Mouse (Mus musculus) large intestine, adult 2 months (tissue): ENCODE measurements at regions not wholly inside any gene's neighbourhood (a gene's known extent, or its start where the extent isn't known, plus 50 kb on each side); places are given as distances from the start of the nearest gene placed in this dataset.
"Not testable (repeated sequence)": the region's sequence is repeated elsewhere in the genome, so short reads cannot be mapped to it uniquely, and the experiment has no call there.

Experiments
- DNase-seq: peaks from one replicate; pipeline ENCODE4 v3.0.0-alpha.2; 2012; ENCODE audit warnings: low read depth, low spot score
- WGBS: fragments of 180-500 bp; shearing (Covaris S2); methylation state at CpG from one replicate; pipeline ENCODE4 v1.1.7; 2018; 5-methylcytosine and 5-hydroxymethylcytosine counted together

GRCm38 (mm10) chr7:73614840-73615555 is 73.4 kb upstream of the Chd2 start:
- DNase-seq: no peak
- 68% methylated on average over 8 of the region's 8 CpGs for WGBS

- DNase-seq: no peak
- 82% methylated on average over 4 of the region's 4 CpGs for WGBS
Measured at GRCm38 (mm10) chr7:73614341-73614740, 72.7 kb upstream of the Chd2 start.

GRCm38 (mm10) chr7:73612752-73613092 is 71.1 kb upstream of the Chd2 start:
- WGBS: 56% methylated on average over 3 of the region's 3 CpGs
- DNase-seq: no peak

DNA sequence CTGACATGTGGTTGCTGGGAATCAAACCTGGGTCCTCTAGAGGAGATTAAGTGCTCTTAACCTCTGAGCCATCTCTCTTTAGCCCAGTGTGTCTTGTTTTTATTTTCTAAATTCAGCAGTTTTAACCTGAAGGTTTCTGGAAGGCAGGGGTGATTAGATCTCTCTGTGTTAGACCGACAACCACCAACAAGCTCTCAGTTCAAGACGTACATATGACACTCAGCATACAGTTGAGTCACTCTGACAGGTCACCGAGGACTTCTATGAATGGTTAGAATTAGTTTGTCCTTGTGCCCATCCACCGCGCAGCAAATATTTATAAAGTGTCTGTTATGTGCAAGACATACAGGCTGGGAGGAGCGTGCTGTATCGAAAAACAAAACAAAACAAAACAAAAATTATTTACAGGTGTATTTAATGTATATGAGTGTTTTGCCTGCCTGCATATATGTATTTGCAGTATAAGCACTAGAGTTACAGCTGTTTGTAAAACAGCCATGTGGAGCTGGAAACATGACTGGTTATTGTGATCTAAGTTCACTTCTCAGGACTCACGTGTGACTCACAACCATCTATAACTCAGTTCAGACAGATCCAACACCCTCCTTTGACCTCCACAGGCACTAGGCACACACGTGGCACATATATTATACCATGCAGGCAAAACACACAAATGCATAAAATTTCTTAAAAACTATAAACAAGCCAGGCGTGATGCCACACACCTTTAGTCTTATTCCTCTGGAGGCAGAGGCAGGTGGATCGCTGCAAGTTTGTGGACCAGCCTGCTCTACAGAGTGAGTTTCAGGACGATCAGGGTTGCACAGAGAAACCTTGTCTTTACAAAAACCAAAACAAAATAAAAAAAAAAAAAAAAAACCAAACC is 70.5 kb upstream of the Chd2 start:
- WGBS: 78% methylated on average over 12 of the region's 12 CpGs
- DNase-seq: no peak

DNA sequence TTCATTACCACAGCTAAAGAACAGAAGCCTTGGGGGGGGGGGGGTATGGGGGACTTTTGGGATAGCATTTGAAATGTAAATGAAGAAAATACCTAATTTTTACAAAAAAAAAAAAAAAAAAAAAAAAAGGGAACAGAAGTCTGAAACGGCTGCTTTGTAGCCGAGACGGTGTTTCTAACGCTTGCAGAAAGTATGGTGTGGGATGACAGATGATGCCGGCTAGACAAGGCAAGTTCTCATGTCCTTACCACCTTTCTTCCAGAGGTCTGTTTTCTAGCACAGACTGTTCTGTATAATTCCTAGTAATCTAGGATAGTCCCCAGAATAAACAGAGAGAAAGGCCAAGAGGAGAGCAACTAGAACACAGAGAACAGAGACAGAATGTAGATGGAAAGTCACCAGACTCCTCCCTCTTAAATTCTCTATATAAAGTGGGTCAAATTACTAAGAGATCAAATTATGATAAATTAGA is 67.2 kb upstream of the Chd2 start:
- no peak for DNase-seq
- WGBS: 33% methylated on average over 5 of the region's 5 CpGs

GRCm38 (mm10) chr7:73608070-73608803 is 66.6 kb upstream of the Chd2 start:
- WGBS: 4% methylated on average over 8 of the region's 8 CpGs
- DNase-seq: no peak

DNA sequence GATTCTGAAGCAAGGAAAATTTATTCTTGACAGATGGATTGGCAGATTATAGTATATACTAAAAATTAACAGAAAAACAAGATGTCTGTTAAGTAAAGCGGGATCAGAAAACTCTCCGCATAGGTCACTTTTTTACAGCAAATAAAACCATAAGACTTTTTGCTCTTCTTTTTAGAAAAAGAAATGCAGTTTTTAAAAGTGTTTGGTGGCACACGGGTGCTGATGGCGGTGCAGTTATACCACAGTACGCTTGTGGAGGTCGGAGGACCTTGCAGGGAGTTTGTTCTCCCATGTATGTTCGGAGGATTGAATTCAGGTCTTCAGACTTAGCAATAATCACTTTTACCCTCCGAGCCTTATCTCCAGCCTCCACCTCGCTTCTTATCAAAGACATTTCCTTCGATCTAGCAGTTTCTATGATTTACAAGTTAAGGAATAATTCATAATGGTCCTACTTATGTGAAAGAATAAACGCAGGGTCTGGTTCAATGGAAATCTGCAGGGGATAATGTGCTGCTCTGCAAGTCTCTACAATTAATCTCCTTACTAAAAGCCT is 65.9 kb upstream of the Chd2 start:
- WGBS: 2% methylated on average over 11 of the region's 11 CpGs
- DNase-seq: no peak

DNA sequence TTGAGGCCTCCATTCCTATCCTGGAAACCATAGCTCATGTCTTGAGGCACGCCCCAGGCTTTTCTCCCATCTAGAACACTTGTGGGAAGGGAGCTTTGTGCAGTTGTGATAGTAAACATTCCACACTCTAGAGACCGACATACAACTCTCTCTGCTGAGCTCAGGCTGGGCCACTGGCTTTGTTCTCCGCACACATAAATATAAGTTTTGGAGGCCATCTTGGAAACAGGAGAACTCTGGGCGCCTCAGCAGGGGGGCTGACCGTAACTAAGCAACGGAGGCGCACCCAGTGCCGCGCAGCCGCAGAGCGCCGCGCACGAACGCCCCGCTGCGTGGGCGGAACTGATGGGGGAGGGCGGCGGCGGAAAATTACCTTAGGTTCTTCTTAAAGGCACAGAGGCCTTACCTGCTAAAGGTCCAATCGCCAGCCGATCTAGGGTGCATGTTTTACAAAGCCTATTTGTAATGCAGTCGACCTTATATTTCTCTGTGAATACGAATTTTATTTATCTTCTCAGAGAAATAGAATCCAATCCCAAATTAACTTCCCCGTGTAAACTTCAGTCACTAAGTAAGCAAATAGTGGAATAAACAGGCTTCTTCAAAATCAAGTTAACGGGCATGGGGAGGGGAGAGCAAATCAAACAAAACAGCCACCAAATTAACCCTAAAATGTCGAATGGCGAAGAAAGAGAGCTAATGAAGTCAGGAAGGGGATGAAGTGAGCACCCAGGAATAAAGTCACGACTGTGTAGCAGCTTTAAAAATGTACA is 65.2 kb upstream of the Chd2 start:
- 3% methylated on average over 30 of the region's 30 CpGs for WGBS
- DNase-seq: no peak

DNA sequence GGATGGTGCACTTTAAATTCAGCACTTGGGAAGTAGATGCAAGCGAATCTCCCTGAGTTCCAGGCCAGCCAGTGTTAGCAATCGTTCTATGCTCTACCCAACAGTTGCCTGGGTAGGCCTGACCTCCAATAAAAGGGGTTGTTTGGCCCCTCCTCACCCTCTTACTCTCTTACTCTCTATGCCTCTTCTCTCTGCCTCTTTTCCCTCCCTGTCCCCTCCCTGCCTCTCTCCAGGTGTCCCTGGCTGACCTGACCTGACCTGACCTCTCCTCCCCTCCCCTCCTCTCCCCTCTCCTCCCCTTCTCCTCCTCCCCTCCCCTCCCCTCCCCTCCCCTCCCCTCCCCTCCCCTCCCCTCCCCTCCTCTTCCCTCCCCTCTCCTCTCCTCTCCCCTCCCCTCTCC is 63.0 kb upstream of the Chd2 start:
- 77% methylated on average over 2 of the region's 2 CpGs for WGBS
- no peak for DNase-seq

DNA sequence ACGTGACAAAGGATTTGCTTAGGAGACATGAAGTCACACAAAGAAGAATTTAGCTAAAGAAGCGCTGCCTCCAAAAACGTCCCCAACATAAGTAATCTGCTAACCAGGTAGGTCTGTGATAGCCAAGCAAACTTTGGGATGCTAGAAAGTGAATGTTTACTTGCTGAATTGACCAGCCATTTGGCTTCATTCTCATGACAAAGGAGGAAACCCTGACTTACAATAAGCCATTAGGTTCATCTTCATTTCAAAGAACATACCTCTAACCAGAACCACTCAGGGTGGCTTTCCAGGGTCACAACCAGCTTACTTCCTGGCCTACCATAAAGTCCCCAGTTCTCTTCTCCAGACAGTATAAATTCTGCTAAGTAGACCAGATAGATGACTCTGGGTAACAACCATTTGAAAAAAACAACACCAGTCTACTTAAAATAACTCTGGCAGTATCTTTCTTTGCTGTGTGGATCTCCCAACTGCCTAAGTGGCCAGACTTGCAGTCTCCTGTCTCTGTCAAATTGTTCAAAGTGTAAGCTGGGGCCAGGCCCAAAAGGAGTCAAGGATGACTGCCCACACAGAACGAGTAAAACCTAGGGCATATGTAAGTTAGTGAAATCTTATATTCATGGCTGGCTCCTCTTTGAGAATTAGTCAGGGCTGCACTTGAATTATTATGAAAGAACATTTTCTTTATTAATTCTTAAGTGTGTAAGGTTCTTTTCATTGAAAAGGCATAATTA is 61.4 kb upstream of the Chd2 start:
- no peak for DNase-seq
- WGBS: 63% methylated on average over 4 of the region's 4 CpGs

GRCm38 (mm10) chr7:73601336-73601735 is 59.7 kb upstream of the Chd2 start:
- WGBS: 84% methylated on average over 2 of the region's 2 CpGs
- no peak for DNase-seq

DNA sequence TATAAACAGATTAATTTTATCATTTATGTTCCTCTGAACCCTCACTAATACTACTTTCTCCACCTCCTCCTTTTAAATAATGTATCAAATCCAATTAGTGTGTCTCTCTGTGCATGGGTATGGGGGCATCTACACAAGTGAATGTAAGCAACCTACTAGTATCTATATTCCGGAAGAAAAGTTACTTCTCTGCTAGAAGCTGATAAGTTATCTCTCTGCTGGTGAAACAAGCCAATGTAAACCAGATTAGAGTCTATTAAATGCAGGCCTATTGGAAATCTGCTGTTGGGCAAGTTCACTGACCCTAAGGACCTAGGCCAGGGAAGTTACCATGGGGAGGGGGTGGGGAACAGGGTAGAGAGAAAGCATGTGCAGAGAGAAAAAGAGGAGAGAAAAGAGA is 59.1 kb upstream of the Chd2 start:
- no peak for DNase-seq
- WGBS: 81% methylated on average over 1 of the region's 1 CpGs

- 80% methylated on average over 3 of the region's 3 CpGs for WGBS
- not testable (repeated sequence) for DNase-seq
Measured at GRCm38 (mm10) chr7:73600003-73600385, 58.4 kb upstream of the Chd2 start.

- 87% methylated on average over 9 of the region's 9 CpGs for WGBS
- DNase-seq: no peak
Measured at GRCm38 (mm10) chr7:73599354-73600002, 57.8 kb upstream of the Chd2 start.

DNA sequence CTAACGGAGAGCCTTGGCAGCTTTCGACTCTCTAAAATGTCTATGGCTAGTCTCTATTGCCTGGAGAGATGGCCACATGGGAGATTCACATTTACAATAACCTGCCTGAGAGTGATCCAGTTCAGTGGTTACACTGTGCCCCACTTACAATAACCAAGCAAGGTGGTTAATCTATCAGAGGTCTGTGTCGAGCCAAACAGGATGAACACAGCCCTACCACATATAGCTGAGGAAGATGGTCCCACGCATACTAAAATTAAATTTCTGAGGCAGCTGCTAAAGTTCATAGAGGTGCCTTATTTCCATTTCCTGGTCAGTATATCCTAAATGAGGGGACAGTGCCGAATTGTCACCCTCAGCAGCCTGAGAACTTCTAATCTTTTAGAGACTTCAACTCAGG is 56.3 kb upstream of the Chd2 start:
- no peak for DNase-seq
- WGBS: 76% methylated on average over 5 of the region's 5 CpGs

- WGBS: 34% methylated on average over 11 of the region's 11 CpGs
- DNase-seq: no peak
Measured at GRCm38 (mm10) chr7:73596866-73597840, 55.5 kb upstream of the Chd2 start.

DNA sequence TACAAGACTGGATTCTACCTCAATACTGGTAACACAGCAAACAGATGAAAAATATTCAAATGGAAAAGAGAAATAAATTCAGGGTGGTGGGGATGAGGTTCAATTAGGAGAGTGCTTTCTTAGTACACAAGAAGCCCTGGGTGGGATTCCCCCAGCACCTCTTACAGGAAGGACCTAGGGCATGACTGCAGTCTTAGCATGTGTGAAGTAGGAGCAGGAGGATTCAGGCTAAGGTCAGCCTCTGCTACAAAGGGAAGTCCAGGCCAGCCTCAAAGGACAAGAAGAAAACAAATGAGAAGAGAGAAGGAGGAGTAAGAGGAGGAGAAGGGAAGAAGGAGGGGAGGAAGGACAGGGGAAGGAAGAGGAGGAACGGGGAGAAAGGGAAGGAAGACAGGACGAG is 54.8 kb upstream of the Chd2 start:
- DNase-seq: no peak
- 36% methylated on average over 2 of the region's 2 CpGs for WGBS
